Mouse (Mus musculus) hindlimb bud, embryonic 11.5 days (tissue): Measurements from ENCODE around the gene Wdr62.
"Not testable (repeated sequence)": the region's sequence is repeated elsewhere in the genome, so short reads cannot be mapped to it uniquely, and the experiment has no call there.

Experiments used
- DNase-seq: peaks from one replicate; pipeline ENCODE4 v3.0.0-alpha.2; 2012; ENCODE audit warnings: low read depth, low spot score; ENCODE audit errors: extremely low spot score

Gene Wdr62

GRCm38 (mm10) chr7:30265935-30266334 lies 14.3 kb downstream of the Wdr62 start:
- no peak for DNase-seq

GRCm38 (mm10) chr7:30265531-30265930 lies 14.7 kb downstream of the Wdr62 start:
- DNase-seq, result no peak

GRCm38 (mm10) chr7:30265041-30265440 lies 15.2 kb downstream of the Wdr62 start:
- no peak for DNase-seq

- no peak for DNase-seq
These were observed 28.0 kb downstream of the Wdr62 start for GRCm38 (mm10) chr7:30251956-30252954.

GRCm38 (mm10) chr7:30237374-30237773 lies 42.8 kb downstream of the Wdr62 start:
- DNase-seq, result not testable (repeated sequence)

GRCm38 (mm10) chr7:30235625-30236024 lies 44.6 kb downstream of the Wdr62 start, which contains the start of gene Ovol3:
Gene Ovol3, minus strand, starts transcription at chr7:30235725.
- DNase-seq, result no peak

- no peak for DNase-seq
These were observed 45.1 kb downstream of the Wdr62 start for GRCm38 (mm10) chr7:30235091-30235490.

GRCm38 (mm10) chr7:30234276-30234858 lies 45.9 kb downstream of the Wdr62 start:
- no peak for DNase-seq

GRCm38 (mm10) chr7:30233387-30233786 lies 46.8 kb downstream of the Wdr62 start:
- no peak for DNase-seq

GRCm38 (mm10) chr7:30232631-30233148 lies 47.5 kb downstream of the Wdr62 start:
- DNase-seq, result peak; percentile 31

GRCm38 (mm10) chr7:30231669-30232454 lies 48.4 kb downstream of the Wdr62 start, which contains the start of the genes Polr2i and Tbcb:
Gene Polr2i, plus strand, starts transcription at chr7:30231948.
Gene Tbcb, minus strand, starts transcription at chr7:30232272.
- DNase-seq, result peak; percentile 95

GRCm38 (mm10) chr7:30231328-30231668 lies 48.9 kb downstream of the Wdr62 start:
- no peak for DNase-seq

GRCm38 (mm10) chr7:30224206-30224605 lies 56.0 kb downstream of the Wdr62 start:
- no peak for DNase-seq

GRCm38 (mm10) chr7:30222205-30222604 lies 58.0 kb downstream of the Wdr62 start:
- DNase-seq, result no peak

- no peak for DNase-seq
These were observed 58.8 kb downstream of the Wdr62 start for GRCm38 (mm10) chr7:30221433-30221832.

- DNase-seq, result no peak
These were observed 60.2 kb downstream of the Wdr62 start for GRCm38 (mm10) chr7:30220008-30220356.

- peak; percentile 47 for DNase-seq
These were observed 60.8 kb downstream of the Wdr62 start for GRCm38 (mm10) chr7:30219293-30220007.

GRCm38 (mm10) chr7:30217277-30217676 lies 62.9 kb downstream of the Wdr62 start:
- no peak for DNase-seq

- no peak for DNase-seq
These were observed 63.5 kb downstream of the Wdr62 start for GRCm38 (mm10) chr7:30216723-30217151.

- no peak for DNase-seq
These were observed 64.3 kb downstream of the Wdr62 start for GRCm38 (mm10) chr7:30215875-30216274.
